ENCODE assay signal across 18 mouse cellular contexts in the genomic region with DNA sequence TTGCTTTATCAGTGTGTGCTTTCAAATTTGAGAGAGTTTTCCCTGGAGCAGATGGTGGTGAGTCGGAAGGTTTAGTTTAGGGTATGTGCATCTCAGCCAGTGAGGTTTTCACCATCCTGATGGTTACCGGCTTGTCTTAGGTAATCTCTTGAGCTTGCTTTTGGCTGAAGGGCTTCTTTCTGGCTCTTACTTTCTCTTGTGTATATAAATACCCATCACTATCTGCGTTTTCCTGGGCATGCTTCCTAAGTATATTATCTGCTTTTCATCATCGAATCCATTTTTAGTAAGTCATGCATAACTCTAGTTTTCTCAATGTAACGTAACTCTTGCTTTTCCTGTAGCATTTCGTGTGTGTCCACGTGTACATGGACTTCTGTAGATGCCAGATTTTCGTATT. TPM values are rescaled to one million over a fixed set of nuclear protein-coding genes. Genes with fewer than 3 reads are reported as not detected.
A peak's percentile ranks its signal among the peaks of the same experiment; 100 is the strongest.
DNase-seq lines count a peak whose midpoint lies in the region; ATAC-seq and TF ChIP-seq lines count a peak whose summit lies in the region.
"Had no signal": no experiment of that assay in that cellular context is flagged by ENCODE, and none has a peak within 500 bp of the region (broad histone marks: within the 10 kb centered on the region; RNA-seq: fewer than 3 reads in every experiment).

No protein-coding gene starts in this region.

- peaks cover 13% of the 10 kb centered on the region for H3K4me1 ChIP-seq in heart, adult 2 months (ENCODE audit: control insufficient read depth, insufficient read depth, low read length)
- H3K4me1 ChIP-seq in lung, embryonic 14.5 days (ENCODE audit: insufficient read depth): peaks cover 14% of the 10 kb centered on the region
- peaks cover 16% of the 10 kb centered on the region; the same call in 1 of the 2 replicates for H3K4me1 ChIP-seq in stomach, embryonic 14.5 days (ENCODE audit: control insufficient read depth, insufficient read depth, low read length)
- H3K4me1 ChIP-seq in hindbrain, embryonic 11.5 days (replicated peaks; ENCODE audit: control insufficient read depth, insufficient read depth, low read length): no peaks in the 10 kb centered on the region
- H3K4me1 ChIP-seq: embryonic facial prominence, embryonic 12.5 days; forebrain, embryonic 12.5 days; limb, embryonic 10.5 days had no signal

- H3K9me3 ChIP-seq in lung, embryonic 14.5 days (ENCODE audit: low read depth, low read length): no peaks in the 10 kb centered on the region
- H3K9me3 ChIP-seq in stomach, embryonic 14.5 days (ENCODE audit: control insufficient read depth, low read depth, low read length): no peaks in the 10 kb centered on the region
- no peaks in the 10 kb centered on the region for H3K9me3 ChIP-seq in hindbrain, embryonic 11.5 days (ENCODE audit: control insufficient read depth, low read length)
- H3K9me3 ChIP-seq: embryonic facial prominence, embryonic 12.5 days; forebrain, embryonic 12.5 days; limb, embryonic 10.5 days had no signal

- intact Hi-C loops in heart, adult 2 months (cut with DNase I): no loop called here
- intact Hi-C loops in heart, postnatal 10 days (cut with DNase I): no loop called here

- 12% methylated on average over 8 of the region's 8 CpGs for WGBS in heart, adult 2 months
- 69% methylated on average over 8 of the region's 8 CpGs for WGBS in lung, embryonic 14.5 days
- WGBS in stomach, embryonic 14.5 days: 67% methylated on average over 8 of the region's 8 CpGs
- 90% methylated on average over 8 of the region's 8 CpGs for WGBS in hindbrain, embryonic 11.5 days

- H3K79me2 ChIP-seq in heart, adult 2 months (replicated peaks; ENCODE audit: control insufficient read depth, insufficient read depth, low read length): peaks cover 3% of the 10 kb centered on the region

- H3K27ac ChIP-seq in heart, adult 2 months: peak overlapping the region; percentile 36; the same call in 1 of the 2 replicates
- H3K27ac ChIP-seq in lung, embryonic 14.5 days (ENCODE audit: low read depth): peak overlapping the region; percentile 50; the same call in 1 of the 2 replicates
- peak overlapping the region; percentile 52; the same call in 1 of the 2 replicates for H3K27ac ChIP-seq in stomach, embryonic 14.5 days (ENCODE audit: low read length)
- no peak overlapping the region for H3K27ac ChIP-seq in hindbrain, embryonic 11.5 days (ENCODE audit: low read depth, low read length)
- H3K27ac ChIP-seq: embryonic facial prominence, embryonic 12.5 days; forebrain, embryonic 12.5 days; limb, embryonic 10.5 days had no signal

- TF ChIP-seq CTCF in heart, adult 2 months (IDR thresholded peaks at IDR 0.05): no peak
- TF ChIP-seq CTCF in lung, embryonic 14.5 days (IDR thresholded peaks at IDR 0.05; ENCODE audit: low read depth): no peak

- no peak for TF ChIP-seq POLR2A in heart, adult 2 months (IDR thresholded peaks at IDR 0.05; ENCODE audit: insufficient read depth, low read depth, low read length)

- peaks cover 13% of the 10 kb centered on the region for H3K36me3 ChIP-seq in heart, adult 2 months (ENCODE audit: control insufficient read depth, insufficient read depth, low read length)
- H3K36me3 ChIP-seq in lung, embryonic 14.5 days (ENCODE audit: insufficient read depth): peaks cover 27% of the 10 kb centered on the region
- H3K36me3 ChIP-seq in stomach, embryonic 14.5 days (ENCODE audit: control insufficient read depth, insufficient read depth, low read length): peaks cover 9% of the 10 kb centered on the region; the same call in 1 of the 2 replicates
- H3K36me3 ChIP-seq in hindbrain, embryonic 11.5 days (ENCODE audit: control insufficient read depth, insufficient read depth, low read length): no peaks in the 10 kb centered on the region

- ATAC-seq in lung, embryonic 14.5 days (ENCODE audit: insufficient read depth): no peak
- ATAC-seq in stomach, embryonic 14.5 days (ENCODE audit: insufficient number of reproducible peaks, insufficient read depth, low FRiP score, low read depth): no peak
- ATAC-seq in hindbrain, embryonic 11.5 days (ENCODE audit: low FRiP score): no peak
- ATAC-seq: hindbrain, embryonic 16.5 days; midbrain, embryonic 16.5 days had no signal

- DNase-seq in heart, adult 2 months: no peak
- DNase-seq in heart, postnatal 10 days: no peak
- no peak for DNase-seq in lung, embryonic 14.5 days
- no peak for DNase-seq in lung, postnatal 14 days
- peak; percentile 46 for DNase-seq in brain, adult 2 months (ENCODE audit: low read depth, low spot score)
- DNase-seq in hindbrain, embryonic 11.5 days (ENCODE audit: low spot score): no peak
- DNase-seq in adrenal gland, postnatal 14 days: no peak
- DNase-seq: cerebellum, postnatal 10 days; gastrocnemius, postnatal 10 days; kidney, postnatal 14 days; lung, postnatal 4 days; thymus, postnatal 14 days had no signal

- H3K4me2 ChIP-seq in lung, embryonic 14.5 days: no peak overlapping the region
- H3K4me2 ChIP-seq in stomach, embryonic 14.5 days (replicated peaks; ENCODE audit: low read depth, low read length): no peak overlapping the region
- H3K4me2 ChIP-seq in hindbrain, embryonic 11.5 days (replicated peaks; ENCODE audit: low read depth, low read length): no peak overlapping the region
- H3K4me2 ChIP-seq: embryonic facial prominence, embryonic 12.5 days; forebrain, embryonic 12.5 days had no signal

- H3K9ac ChIP-seq in heart, adult 2 months (ENCODE audit: low read depth, low read length): no peak overlapping the region
- H3K9ac ChIP-seq in lung, embryonic 14.5 days: no peak overlapping the region; the same call in 1 of the 2 replicates
- no peak overlapping the region for H3K9ac ChIP-seq in stomach, embryonic 14.5 days (replicated peaks; ENCODE audit: low read depth, low read length)
- H3K9ac ChIP-seq in hindbrain, embryonic 11.5 days (ENCODE audit: low read depth, low read length): no peak overlapping the region
- H3K9ac ChIP-seq: embryonic facial prominence, embryonic 12.5 days; forebrain, embryonic 12.5 days had no signal

- no peak overlapping the region for H3K4me3 ChIP-seq in heart, adult 2 months
- no peak overlapping the region for H3K4me3 ChIP-seq in lung, embryonic 14.5 days (ENCODE audit: low read depth, low read length)
- no peak overlapping the region for H3K4me3 ChIP-seq in stomach, embryonic 14.5 days (ENCODE audit: low read depth, low read length)
- no peak overlapping the region for H3K4me3 ChIP-seq in hindbrain, embryonic 11.5 days (ENCODE audit: low read depth, low read length)
- H3K4me3 ChIP-seq: embryonic facial prominence, embryonic 12.5 days; forebrain, embryonic 12.5 days; limb, embryonic 10.5 days had no signal

- no peaks in the 10 kb centered on the region for H3K27me3 ChIP-seq in heart, adult 2 months (ENCODE audit: control insufficient read depth, insufficient read depth, low read length)
- H3K27me3 ChIP-seq in lung, embryonic 14.5 days (ENCODE audit: insufficient read depth, low read length): no peaks in the 10 kb centered on the region
- no peaks in the 10 kb centered on the region for H3K27me3 ChIP-seq in stomach, embryonic 14.5 days (ENCODE audit: control insufficient read depth, insufficient read depth, low read length)
- H3K27me3 ChIP-seq in hindbrain, embryonic 11.5 days (ENCODE audit: control insufficient read depth, insufficient read depth, low read length): no peaks in the 10 kb centered on the region
- H3K27me3 ChIP-seq: embryonic facial prominence, embryonic 12.5 days; forebrain, embryonic 12.5 days had no signal

- TF ChIP-seq EP300 in heart, adult 2 months (IDR thresholded peaks at IDR 0.05; ENCODE audit: insufficient read depth, low read depth, low read length): no peak

RNA-seq across cellular contexts. Expression of a gene that starts 9.6 kb away (rescaled TPM):
- total RNA-seq in heart, adult 2 months (2021): 10 to 100 TPM; 21.5 to 21.7 TPM
- polyA plus RNA-seq in heart, adult 2 months (2012; rRNA removed): 11.7 and 16.6 TPM in 2 replicates
- 10 to 100 TPM; 48.7 to 49.1 TPM for total RNA-seq in heart, postnatal 10 days (2021)
- polyA plus RNA-seq in lung, embryonic 14.5 days (2014; fragmentation: Nextera tagmentation; extraction: Ambion mirVana): 110 and 113 TPM in 2 replicates
- 79.6 and 82.7 TPM in 2 replicates for polyA plus RNA-seq in stomach, embryonic 14.5 days (2014; fragmentation: Nextera tagmentation; extraction: Ambion mirVana)
- 77.2 and 87.4 TPM in 2 replicates for polyA plus RNA-seq in hindbrain, embryonic 11.5 days (2014; fragmentation: Nextera tagmentation; extraction: Ambion mirVana)
- 46.9 and 54.0 TPM in 2 replicates for total RNA-seq in adrenal gland, postnatal 14 days (2021)
